Mouse (Mus musculus) olfactory bulb, adult 2 months (tissue): Measurements from ENCODE around the gene Gm27179.
"Not testable (repeated sequence)": the region's sequence is repeated elsewhere in the genome, so short reads cannot be mapped to it uniquely, and the experiment has no call there.

Experiments used
- CTCF ChIP-seq: fragments of 200-500 bp; IDR thresholded peaks from 2 replicates; pipeline ENCODE4 v1.5.1; 2012; ENCODE audit warnings: low read depth, mild to moderate bottlenecking, low read length, moderate library complexity; ENCODE audit not compliant: insufficient read depth
- POLR2A ChIP-seq: fragments of 200-500 bp; IDR thresholded peaks from 2 replicates; pipeline ENCODE4 v1.6.1; 2012; ENCODE audit warnings: mild to moderate bottlenecking, low read depth, low read length, moderate library complexity; ENCODE audit not compliant: insufficient read depth

DNA sequence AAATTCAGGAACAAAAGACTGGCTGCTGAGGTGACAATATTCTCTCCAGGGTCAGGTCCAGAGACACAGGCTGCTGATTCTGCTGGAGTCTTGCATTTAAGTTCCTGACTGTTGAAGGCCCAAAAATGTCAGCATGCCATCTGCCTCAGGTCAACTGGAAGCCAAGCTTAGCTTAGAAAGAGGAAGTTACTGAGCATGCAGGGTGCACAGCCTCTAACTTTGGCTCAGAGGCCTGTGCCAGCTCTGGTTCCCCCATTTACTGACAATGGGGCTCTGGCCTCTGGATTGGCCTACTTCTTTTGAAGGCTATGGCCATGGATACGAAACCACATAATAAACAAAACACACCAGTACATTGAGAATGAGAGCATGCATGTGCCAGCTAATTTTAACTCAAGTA lies 5.3 kb downstream of the Gm27179 start:
- TF ChIP-seq CTCF, POLR2A: not testable (repeated sequence)
